Mouse (Mus musculus) forebrain, postnatal 0 days (tissue): ENCODE results near the gene Med16. TPM values are rescaled to one million over a fixed set of nuclear protein-coding genes. Genes with fewer than 3 reads are reported as not detected.
A peak's percentile ranks its signal among the peaks of the same experiment; 100 is the strongest.

Source experiments
- ATAC-seq: fragments of 200-750 bp; cut with Nextera tagmentation; 2 replicates; pipeline ENCODE4 v1.8.0; 2017; ENCODE audit warnings: mild to moderate bottlenecking, moderate library complexity
- DNase-seq: peaks from one replicate; pipeline ENCODE4 v3.0.0-alpha.2; 2015
- H3K27ac ChIP-seq: fragments of 300-500 bp; sonication (generic); 2 replicates; pipeline ENCODE4 v1.5.1; 2014; ENCODE audit warnings: low read depth, mild to moderate bottlenecking, antibody characterized with exemption, low read length, moderate library complexity, mixed read lengths
- H3K27me3 ChIP-seq: fragments of 300-500 bp; sonication (generic); 2 replicates; pipeline ENCODE4 v1.6.1; 2014; ENCODE audit warnings: mild to moderate bottlenecking, low read length, mixed read lengths; ENCODE audit not compliant: insufficient read depth
- H3K36me3 ChIP-seq: fragments of 300-500 bp; sonication (generic); 2 replicates; pipeline ENCODE4 v1.6.1; 2014; ENCODE audit warnings: mild to moderate bottlenecking, moderate library complexity; ENCODE audit not compliant: insufficient read depth
- H3K4me1 ChIP-seq: fragments of 300-500 bp; sonication (generic); 2 replicates; pipeline ENCODE4 v1.6.1; 2014; ENCODE audit warnings: antibody characterized with exemption; ENCODE audit not compliant: insufficient read depth
- H3K4me2 ChIP-seq: fragments of 300-500 bp; sonication (generic); 2 replicates; pipeline ENCODE4 v1.6.1; 2014; ENCODE audit warnings: low read depth, mild to moderate bottlenecking, moderate library complexity
- H3K4me3 ChIP-seq: fragments of 300-500 bp; sonication (generic); 2 replicates; pipeline ENCODE4 v1.5.1; 2014; ENCODE audit warnings: low read depth, low read length, mixed read lengths
- H3K9ac ChIP-seq: fragments of 300-500 bp; sonication (generic); 2 replicates; pipeline ENCODE4 v1.6.1; 2014; ENCODE audit warnings: mild to moderate bottlenecking
- H3K9me3 ChIP-seq: fragments of 300-500 bp; sonication (generic); 2 replicates; pipeline ENCODE4 v1.6.1; 2016; ENCODE audit warnings: low read length
- CTCF ChIP-seq: sonication (generic); IDR thresholded peaks from 2 replicates; pipeline ENCODE4 v1.5.1; 2016; ENCODE audit warnings: antibody characterized with exemption, control low read depth, low read depth
- WGBS: fragments of 180-500 bp; shearing (Covaris S2); extraction: QIAGEN DNeasy Blood & Tissue Kit; methylation state at CpG from one replicate; pipeline ENCODE4 v1.1.7; 2014; 5-methylcytosine and 5-hydroxymethylcytosine counted together
- polyA plus RNA-seq: library from polyadenylated mRNA; unstranded; fragments of >200 nt; fragmentation: Nextera tagmentation; extraction: Ambion mirVana; gene quantifications from 2 replicates; pipeline ENCODE4 v1.2.1, GENCODE M21; 2015
- total RNA-seq: library from RNA; depleted of rRNA; stranded (reverse); fragments of >200 nt; gene quantifications from 2 replicates; pipeline ENCODE4 v1.2.3, GENCODE M21; 2014

Med16 gene
- total and polyA plus RNA-seq, 2 experiments from 2014 or later, result 56.0 to 60.9 TPM

- Histone ChIP-seq H3K9ac (peak within 1 kb of the TSS; percentile 87), H3K27ac (peak within 1 kb of the TSS; percentile 93), H3K9me3 (no peaks in the 10 kb centered on the region), H3K27me3 (no peaks in the 10 kb centered on the region), H3K4me2 (peak within 1 kb of the TSS; percentile 67), H3K36me3 (peaks cover 12% of the 10 kb centered on the region), H3K4me3 (peak within 1 kb of the TSS; percentile 54), H3K4me1 (no peaks in the 10 kb centered on the region)
- TF ChIP-seq CTCF, result no peak; the same call in 1 of the 2 replicates
- ATAC-seq, result peak; percentile 88
- peak; percentile 89 for DNase-seq
- under 1% methylated on average over 39 of the region's 57 CpGs for WGBS
Measured at GRCm38 (mm10) chr10:79874290-79874862, 34.3 kb downstream of the Med16 start, which contains the start of the genes Prtn3 and Plppr3. Prtn3 (plus strand) TSS chr10:79874476. Plppr3 (minus strand) TSS chr10:79874634.

- peak overlapping the region; percentile 87 for H3K9ac ChIP-seq
- H3K9me3 ChIP-seq, result no peaks in the 10 kb centered on the region
- no peaks in the 10 kb centered on the region for H3K4me1 ChIP-seq
- H3K4me2 ChIP-seq, result peak overlapping the region; percentile 67
- DNase-seq (no peak), ATAC-seq (peak; percentile 32)
- peak overlapping the region; percentile 93 for H3K27ac ChIP-seq
- no peak for TF ChIP-seq CTCF
- H3K27me3 ChIP-seq, result no peaks in the 10 kb centered on the region
- WGBS, result 3% methylated on average over 26 of the region's 26 CpGs
- H3K36me3 ChIP-seq, result peaks cover 13% of the 10 kb centered on the region
- H3K4me3 ChIP-seq, result peak overlapping the region; percentile 54
Measured at GRCm38 (mm10) chr10:79873715-79874289, 34.9 kb downstream of the Med16 start.

GRCm38 (mm10) chr10:79873313-79873712, 35.4 kb downstream of the Med16 start:
- TF ChIP-seq CTCF, result no peak
- Histone ChIP-seq H3K9me3 (no peaks in the 10 kb centered on the region), H3K9ac (peak overlapping the region; percentile 87), H3K4me1 (no peaks in the 10 kb centered on the region), H3K27me3 (no peaks in the 10 kb centered on the region), H3K4me2 (peak overlapping the region; percentile 67), H3K4me3 (peak overlapping the region; percentile 54), H3K27ac (peak overlapping the region; percentile 93), H3K36me3 (peaks cover 13% of the 10 kb centered on the region)
- under 1% methylated on average over 6 of the region's 6 CpGs for WGBS
- DNase-seq (peak; percentile 66), ATAC-seq (peak; percentile 25)

- Histone ChIP-seq H3K27ac (peak overlapping the region; percentile 93), H3K4me1 (no peaks in the 10 kb centered on the region), H3K9ac (peak overlapping the region; percentile 87), H3K9me3 (no peaks in the 10 kb centered on the region), H3K4me2 (peak overlapping the region; percentile 67), H3K4me3 (peak overlapping the region; percentile 54), H3K36me3 (peaks cover 13% of the 10 kb centered on the region), H3K27me3 (no peaks in the 10 kb centered on the region)
- no peak for TF ChIP-seq CTCF
- no peak for DNase-seq
- ATAC-seq, result no peak
- 55% methylated on average over 3 of the region's 3 CpGs for WGBS
Measured at GRCm38 (mm10) chr10:79872862-79873261, 35.9 kb downstream of the Med16 start.

- no peak for DNase-seq
- H3K4me1 ChIP-seq, result no peaks in the 10 kb centered on the region
Measured at GRCm38 (mm10) chr10:79871845-79872244, 36.9 kb downstream of the Med16 start.

GRCm38 (mm10) chr10:79866601-79867000, 42.1 kb downstream of the Med16 start:
- no peak overlapping the region for H3K9ac ChIP-seq
- WGBS, result 77% methylated on average over 11 of the region's 11 CpGs
- no peak for ATAC-seq

More at GRCm38 (mm10) chr10:79871845-79872244, 36.9 kb downstream of the Med16 start:
- Histone ChIP-seq H3K36me3 (peaks cover 20% of the 10 kb centered on the region), H3K4me3 (0 out of 2 replicates have a peak overlapping the region, but pooled peaks have one; percentile 17), H3K27ac (no peak overlapping the region), H3K27me3 (no peaks in the 10 kb centered on the region), H3K9me3 (no peaks in the 10 kb centered on the region), H3K9ac (no peak overlapping the region), H3K4me2 (peak overlapping the region; percentile 67)
- no peak for ATAC-seq
- TF ChIP-seq CTCF, result no peak
- WGBS, result 61% methylated on average over 8 of the region's 8 CpGs

GRCm38 (mm10) chr10:79865801-79866295, 42.9 kb downstream of the Med16 start:
- TF ChIP-seq CTCF, result peak; percentile 47
- Histone ChIP-seq H3K4me2 (no peak overlapping the region), H3K36me3 (peaks cover 79% of the 10 kb centered on the region), H3K9me3 (no peaks in the 10 kb centered on the region), H3K4me1 (no peaks in the 10 kb centered on the region), H3K9ac (no peak overlapping the region), H3K4me3 (no peak overlapping the region), H3K27ac (0 out of 2 replicates have a peak overlapping the region, but pooled peaks have one; percentile 15), H3K27me3 (no peaks in the 10 kb centered on the region)
- DNase-seq, result no peak
- ATAC-seq, result peak; percentile 4; the same call in 1 of the 2 replicates
- 73% methylated on average over 19 of the region's 19 CpGs for WGBS

More at GRCm38 (mm10) chr10:79866601-79867000, 42.1 kb downstream of the Med16 start:
- DNase-seq, result no peak
- no peak for TF ChIP-seq CTCF
- H3K9me3 ChIP-seq, result no peaks in the 10 kb centered on the region
- no peak overlapping the region for H3K4me3 ChIP-seq
- H3K27me3 ChIP-seq, result no peaks in the 10 kb centered on the region
- no peak overlapping the region for H3K4me2 ChIP-seq
- no peak overlapping the region for H3K27ac ChIP-seq
- no peaks in the 10 kb centered on the region for H3K4me1 ChIP-seq
- H3K36me3 ChIP-seq, result peaks cover 71% of the 10 kb centered on the region
